Mouse (Mus musculus) adrenal gland, adult (tissue): Measurements from ENCODE around the gene Mybphl.

Source experiments
- DNase-seq, 2 experiments: peaks; one replicate each; pipeline ENCODE4 v3.0.0; 2022 to 2023; ENCODE audit warnings: low spot score in 1 of 2; ENCODE audit not compliant: inconsistent age in 2 of 2

The Mybphl gene

GRCm38 (mm10) chr3:108408517-108409008 lies 43.9 kb downstream of the Mybphl start:
- no peak for DNase-seq

- no peak for DNase-seq
Measured at GRCm38 (mm10) chr3:108409656-108410358, 45.1 kb downstream of the Mybphl start.

- no peak for DNase-seq
Measured at GRCm38 (mm10) chr3:108410359-108410714, 45.6 kb downstream of the Mybphl start.

- no peak for DNase-seq
Measured at GRCm38 (mm10) chr3:108411026-108411753, 46.5 kb downstream of the Mybphl start.

GRCm38 (mm10) chr3:108411754-108412121 lies 47.0 kb downstream of the Mybphl start:
- no peak for DNase-seq

GRCm38 (mm10) chr3:108413634-108414360 lies 49.1 kb downstream of the Mybphl start:
- DNase-seq, result no peak

GRCm38 (mm10) chr3:108414857-108415830 lies 50.4 kb downstream of the Mybphl start, which contains the start of gene Celsr2:
Celsr2 (minus strand) TSS chr3:108415552.
- DNase-seq, result peak; percentile 36 to 61

GRCm38 (mm10) chr3:108415831-108416223 lies 51.1 kb downstream of the Mybphl start:
- DNase-seq, result peak; percentile 81 to 89

GRCm38 (mm10) chr3:108423006-108423405 lies 58.3 kb downstream of the Mybphl start:
- no peak for DNase-seq

GRCm38 (mm10) chr3:108423844-108424801 lies 59.4 kb downstream of the Mybphl start:
- peak; percentile 61 to 80 for DNase-seq

GRCm38 (mm10) chr3:108424944-108425623 lies 60.4 kb downstream of the Mybphl start:
- DNase-seq, result no peak

- no peak for DNase-seq
Measured at GRCm38 (mm10) chr3:108425624-108426018, 60.9 kb downstream of the Mybphl start.
